Mouse (Mus musculus) heart, postnatal 0 days (tissue): Measurements from ENCODE around the gene Cadm2.

Experiments
- CTCF ChIP-seq: IDR thresholded peaks from 2 replicates; pipeline ENCODE4 v1.5.1; 2016; ENCODE audit warnings: antibody characterized with exemption, control low read depth, low read depth
- EP300 ChIP-seq: IDR thresholded peaks from 2 replicates; pipeline ENCODE4 v1.6.1; 2016; ENCODE audit warnings: antibody characterized with exemption, low read depth

DNA sequence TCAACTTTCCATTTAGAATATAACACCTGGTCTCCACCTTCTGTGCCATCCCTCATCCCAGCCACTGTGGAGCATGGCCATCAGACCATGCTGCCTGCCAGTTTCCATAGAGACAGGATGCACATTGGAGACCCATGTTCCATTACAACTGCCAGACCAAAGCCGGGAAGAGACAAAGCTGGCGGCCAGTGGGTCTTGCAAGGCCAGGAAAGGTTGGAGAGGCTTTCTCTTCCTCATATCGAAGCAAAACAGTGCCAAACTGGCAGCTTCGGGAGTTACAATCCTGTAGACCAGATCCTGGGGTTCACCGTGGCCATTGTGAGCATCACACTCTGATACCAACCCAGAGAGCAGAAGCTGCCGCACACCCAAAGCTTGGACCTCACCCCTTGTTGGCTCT, 728.3 kb downstream of the Cadm2 start:
- TF ChIP-seq CTCF, result no peak
- no peak for TF ChIP-seq EP300
